Mouse (Mus musculus): ENCODE results near the gene Gm3072.
"Not testable (repeated sequence)": the region's sequence is repeated elsewhere in the genome, so short reads cannot be mapped to it uniquely, and the experiment has no call there.

DNA sequence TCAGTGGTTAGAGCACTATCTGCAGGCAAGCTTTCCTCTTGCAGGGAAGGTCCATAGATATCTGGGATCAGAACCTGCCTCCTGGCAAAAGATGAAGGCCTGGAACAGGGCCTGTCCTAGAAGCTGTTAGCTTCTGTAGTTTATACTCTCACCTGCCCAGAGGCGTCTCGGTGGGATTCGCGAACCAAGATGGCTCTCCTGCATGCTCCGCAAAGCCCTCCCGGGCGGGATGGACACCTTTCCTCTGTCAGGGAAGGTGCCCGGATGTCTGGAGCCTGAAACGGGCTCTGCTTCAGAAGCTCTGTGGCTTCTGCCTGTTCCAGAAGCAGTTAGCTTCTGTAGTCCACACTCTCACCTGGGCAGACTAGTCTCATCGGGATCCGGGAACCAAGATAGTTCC lies 5.7 kb upstream of the Gm3072 start:
- not testable (repeated sequence) for TF ChIP-seq POLR2A (IDR thresholded peaks at IDR 0.05; ENCODE audit: low read depth, low read length); CTCF (IDR thresholded peaks at IDR 0.05; ENCODE audit: extremely low read depth, insufficient read length, insufficient replicate concordance, low read depth, low read length)

Data from small intestine, adult 2 months (tissue).